Mouse (Mus musculus) right cerebral cortex, postnatal 10 days (tissue): ENCODE measurements at regions not wholly inside any gene's neighbourhood (a gene's known extent, or its start where the extent isn't known, plus 50 kb on each side); places are given as distances from the start of the nearest gene placed in this dataset.

ENCODE experiments used
- DNase-seq, 2 experiments: peaks; one replicate each; pipeline ENCODE4 v3.0.0; 2021; ENCODE audit warnings: low spot score in 2 of 2

- DNase-seq, result peak; percentile 26 to 36
Observed at GRCm38 (mm10) chr7:143951172-143951571, 50.6 kb upstream of the Shank2 start.
